Mouse (Mus musculus) heart, adult 2 months (tissue): ENCODE measurements around the gene St6galnac5.

ENCODE experiments used
- CTCF ChIP-seq: fragments of 200-600 bp; IDR thresholded peaks from 2 replicates; pipeline ENCODE4 v1.8.1; 2022; ENCODE audit warnings: antibody characterized with exemption, mild to moderate bottlenecking, moderate library complexity
- EP300 ChIP-seq: fragments of 200-500 bp; IDR thresholded peaks from 2 replicates; pipeline ENCODE4 v1.6.1; 2011; ENCODE audit warnings: low read depth, low read length, control low read depth; ENCODE audit not compliant: insufficient read depth

DNA sequence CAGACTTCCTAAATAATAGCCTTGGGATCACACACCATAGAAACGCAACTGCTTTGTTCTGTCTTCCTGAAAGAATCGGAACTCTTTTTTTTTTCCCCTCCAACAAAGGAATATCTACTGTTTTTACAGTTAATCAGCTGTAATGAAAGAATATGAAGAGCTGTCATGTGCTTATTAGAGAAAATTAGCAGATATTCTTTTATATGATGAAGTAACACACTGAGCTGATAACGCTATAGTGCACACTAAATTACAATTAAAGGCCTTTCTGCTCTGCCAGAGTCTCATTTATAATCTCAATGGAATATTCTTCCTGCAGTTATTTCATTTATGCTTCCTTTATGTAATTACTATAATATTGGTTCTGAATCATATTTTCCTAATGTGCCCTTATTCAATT lies 139.4 kb downstream of the St6galnac5 start:
- no peak for TF ChIP-seq CTCF
- no peak for TF ChIP-seq EP300
